Comparison of ENCODE assay signal across 13 mouse cellular contexts in the genomic region with DNA sequence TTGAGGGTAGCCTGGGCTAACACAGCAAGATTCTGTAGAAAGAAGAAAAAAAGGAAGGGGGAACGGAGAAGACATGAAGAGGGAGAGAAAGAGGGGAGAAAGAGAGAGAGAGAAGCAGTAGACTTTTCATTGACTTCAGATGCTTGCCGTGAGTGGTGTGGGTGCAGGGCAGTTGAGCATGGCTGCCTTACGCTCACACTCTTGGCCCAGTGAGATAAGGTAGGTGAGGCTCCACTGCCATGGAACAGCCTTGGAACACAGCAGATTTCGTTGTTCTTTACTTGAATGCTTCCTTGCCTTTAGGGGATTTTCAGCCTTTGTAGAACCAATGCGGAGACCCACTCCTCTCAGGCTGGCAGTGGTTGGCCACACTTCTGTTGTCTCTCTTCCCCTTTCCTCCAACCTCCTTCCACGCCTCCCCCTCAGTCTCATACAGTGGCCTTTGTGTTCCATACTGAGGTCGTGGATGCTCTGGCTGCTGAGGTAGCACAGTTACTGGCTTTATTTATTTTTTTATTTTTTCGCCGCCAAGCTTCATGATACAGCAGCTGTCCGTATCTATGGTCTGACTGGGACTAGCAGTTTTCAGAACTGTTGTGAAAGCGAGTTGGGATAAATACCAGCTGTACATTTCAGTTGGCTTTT. TPM values are rescaled to one million over a fixed set of nuclear protein-coding genes. Genes with fewer than 3 reads are reported as not detected.
DNase-seq lines count a peak whose midpoint lies in the region; ATAC-seq and TF ChIP-seq lines count a peak whose summit lies in the region.
"Had no signal": no experiment of that assay in that cellular context is flagged by ENCODE, and none has a peak within 500 bp of the region (broad histone marks: within the 10 kb centered on the region; RNA-seq: fewer than 3 reads in every experiment).

No protein-coding gene starts in this region.

- ATAC-seq in lung, embryonic 15.5 days (ENCODE audit: borderline replicate concordance, extremely low read depth, low FRiP score, low TSS enrichment): peak; percentile 53; the same call in 1 of the 2 replicates
- peak; percentile 79 for ATAC-seq in liver, embryonic 14.5 days (ENCODE audit: insufficient read depth)
- no peak for ATAC-seq in stomach, embryonic 16.5 days (ENCODE audit: insufficient read depth, low FRiP score)

- WGBS in lung, embryonic 15.5 days: 58% methylated on average over 11 of the region's 11 CpGs
- 49% methylated on average over 11 of the region's 11 CpGs for WGBS in liver, embryonic 14.5 days (ENCODE audit: insufficient replicate concordance)
- WGBS in stomach, embryonic 16.5 days: 68% methylated on average over 11 of the region's 11 CpGs

- H3K9me3 ChIP-seq in lung, embryonic 15.5 days: no peaks in the 10 kb centered on the region
- H3K9me3 ChIP-seq in liver, embryonic 14.5 days (ENCODE audit: control insufficient read depth, low read length): no peaks in the 10 kb centered on the region
- no peaks in the 10 kb centered on the region for H3K9me3 ChIP-seq in stomach, embryonic 16.5 days (replicated peaks; ENCODE audit: control insufficient read depth, low read length)
- H3K9me3 ChIP-seq: hindbrain, embryonic 12.5 days had no signal

- peaks cover 54% of the 10 kb centered on the region for H3K4me1 ChIP-seq in lung, embryonic 15.5 days
- peaks cover 32 to 39% of the 10 kb centered on the region in 2 experiments for H3K4me1 ChIP-seq in liver, embryonic 14.5 days (replicated peaks; ENCODE audit: control insufficient read depth in 2 of 2, insufficient read depth in 2 of 2, low read length in 1 of 2)
- H3K4me1 ChIP-seq in stomach, embryonic 16.5 days (ENCODE audit: control insufficient read depth, insufficient read depth, low read length): peaks cover 27% of the 10 kb centered on the region

- intact Hi-C loops in heart, postnatal 10 days (cut with DNase I): no loop called here

- H3K36me3 ChIP-seq in lung, embryonic 15.5 days: no peaks in the 10 kb centered on the region
- H3K36me3 ChIP-seq in liver, embryonic 14.5 days (replicated peaks; ENCODE audit: control insufficient read depth, insufficient read depth, low read depth): peaks cover 30% of the 10 kb centered on the region
- H3K36me3 ChIP-seq in stomach, embryonic 16.5 days (ENCODE audit: control insufficient read depth, insufficient read depth, low read length): no peaks in the 10 kb centered on the region

- H3K27me3 ChIP-seq in lung, embryonic 15.5 days: no peaks in the 10 kb centered on the region
- no peaks in the 10 kb centered on the region for H3K27me3 ChIP-seq in liver, embryonic 14.5 days (ENCODE audit: control insufficient read depth, insufficient read depth, low read length)
- no peaks in the 10 kb centered on the region for H3K27me3 ChIP-seq in stomach, embryonic 16.5 days (ENCODE audit: control insufficient read depth, insufficient read depth, low read length)
- H3K27me3 ChIP-seq: hindbrain, embryonic 12.5 days had no signal

- TF ChIP-seq EP300 in liver, embryonic 14.5 days (IDR thresholded peaks at IDR 0.05; ENCODE audit: low read depth): peak; percentile 55

- H3K9ac ChIP-seq in lung, embryonic 15.5 days: no peak overlapping the region
- H3K9ac ChIP-seq in liver, embryonic 14.5 days (replicated peaks): peak overlapping the region; percentile 34; the same call in 1 of the 2 replicates
- H3K9ac ChIP-seq in stomach, embryonic 16.5 days (ENCODE audit: low read length): no peak overlapping the region
- H3K9ac ChIP-seq: hindbrain, embryonic 12.5 days had no signal

- peak; percentile 20 to 31 for DNase-seq in heart, postnatal 10 days
- no peak for DNase-seq in heart, adult 8-10 months (ENCODE audit: low spot score)
- DNase-seq in lung, postnatal 14 days: no peak
- DNase-seq in liver, embryonic 14.5 days (ENCODE audit: low read depth in 3 of 3, low spot score in 3 of 3): peak; percentile 47 to 49 (median 47)
- DNase-seq in urinary bladder, adult 2 months (ENCODE audit: low spot score): no peak
- no peak for DNase-seq in spleen, postnatal 4 days (ENCODE audit: low spot score in 2 of 2)
- DNase-seq: B cell, adult 2 months; cerebellum, postnatal 25 days; kidney, adult 8-10 months had no signal

- peak overlapping the region; percentile 40 for H3K27ac ChIP-seq in lung, embryonic 15.5 days
- peak overlapping the region; percentile 72 for H3K27ac ChIP-seq in liver, embryonic 14.5 days
- peak overlapping the region; percentile 40 for H3K27ac ChIP-seq in stomach, embryonic 16.5 days (ENCODE audit: low read length)
- H3K27ac ChIP-seq: hindbrain, embryonic 12.5 days had no signal

- H3K4me2 ChIP-seq in lung, embryonic 15.5 days: no peak overlapping the region
- peak overlapping the region; percentile 60 for H3K4me2 ChIP-seq in liver, embryonic 14.5 days (ENCODE audit: low read depth)
- H3K4me2 ChIP-seq in stomach, embryonic 16.5 days (ENCODE audit: low read depth, low read length): no peak overlapping the region
- H3K4me2 ChIP-seq: hindbrain, embryonic 12.5 days had no signal

- H3K4me3 ChIP-seq in lung, embryonic 15.5 days: no peak overlapping the region
- no peak overlapping the region for H3K4me3 ChIP-seq in liver, embryonic 14.5 days (ENCODE audit: insufficient read depth in 1 of 2, low read depth in 2 of 2, low read length in 2 of 2)
- H3K4me3 ChIP-seq in stomach, embryonic 16.5 days (replicated peaks; ENCODE audit: low read length): no peak overlapping the region
- H3K4me3 ChIP-seq: hindbrain, embryonic 12.5 days had no signal

- no peak for TF ChIP-seq CTCF in liver, embryonic 14.5 days (IDR thresholded peaks at IDR 0.05; ENCODE audit: low read depth)

RNA-seq across cellular contexts. Expression of gene Tnfrsf21, which starts 55.9 kb away (rescaled TPM):
- total RNA-seq in heart, postnatal 10 days (2021): 10 to 100 TPM; 16.0 to 20.2 TPM
- total RNA-seq in heart, adult 8-10 months (2022): 10 to 100 TPM in 2 of 4 experiments, 1 to 10 TPM in 2; 7.1 to 13.9 (median 10.4) TPM
- 41.9 and 44.2 TPM in 2 replicates for polyA plus RNA-seq in lung, embryonic 15.5 days (2015; fragmentation: Nextera tagmentation; extraction: Ambion mirVana)
- polyA plus RNA-seq in liver, embryonic 14.5 days (2012; rRNA removed): 16.7 and 17.0 TPM in 2 replicates
- 21.2 and 23.9 TPM in 2 replicates for polyA plus RNA-seq in liver, embryonic 14.5 days (2014; fragmentation: Nextera tagmentation; extraction: Ambion mirVana)
- 33.9 and 38.8 TPM in 2 replicates for polyA plus RNA-seq in stomach, embryonic 16.5 days (2015; fragmentation: Nextera tagmentation; extraction: Ambion mirVana)
- polyA plus RNA-seq in urinary bladder, adult 2 months (2012; rRNA removed): 62.3 and 64.4 TPM in 2 replicates
- total RNA-seq: MEL had no signal

Comparison
In these comparisons a context has a peak if more than half of its experiments do, and no peak if none do; other contexts are left out.
1. DNase-seq: peak in heart, postnatal 10 days (2 of 2) and liver, embryonic 14.5 days (3 of 3); none in heart, adult 8-10 months (single experiment), lung, postnatal 14 days (single experiment), urinary bladder, adult 2 months (single experiment) and spleen, postnatal 4 days (0 of 2).
2. Peak in every context shown above with its lines, with median percentiles within 50 percentile points of each other: H3K27ac ChIP-seq.